Mouse (Mus musculus): ENCODE measurements around the gene Glyatl3. TPM values are rescaled to one million over a fixed set of nuclear protein-coding genes. Genes with fewer than 3 reads are reported as not detected.

The Glyatl3 gene
- polyA plus RNA-seq (2015; fragmentation: Nextera tagmentation; extraction: Ambion mirVana), result not detected in 2 replicates

DNA sequence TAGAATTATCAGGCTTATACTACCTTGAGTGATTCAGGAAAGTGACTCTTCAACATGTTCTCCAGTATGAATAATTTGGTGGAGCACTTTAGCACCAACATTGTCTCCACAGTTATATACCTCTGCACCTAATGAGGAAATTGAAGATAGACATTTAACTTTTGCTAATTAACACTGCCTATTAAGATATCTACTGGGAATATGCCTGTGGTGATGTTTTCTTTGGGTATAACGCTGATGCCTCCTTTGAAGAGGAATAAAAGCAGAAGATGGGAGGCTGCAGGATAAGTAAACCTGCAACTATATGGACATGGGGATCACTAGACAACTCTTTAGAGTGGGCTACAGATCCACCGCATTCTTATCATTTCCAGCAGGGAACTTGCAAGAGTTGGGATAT, at the start of gene Glyatl3:
Glyatl3 (minus strand) TSS at position 101 of the 400 bp plus-strand sequence.

DNA sequence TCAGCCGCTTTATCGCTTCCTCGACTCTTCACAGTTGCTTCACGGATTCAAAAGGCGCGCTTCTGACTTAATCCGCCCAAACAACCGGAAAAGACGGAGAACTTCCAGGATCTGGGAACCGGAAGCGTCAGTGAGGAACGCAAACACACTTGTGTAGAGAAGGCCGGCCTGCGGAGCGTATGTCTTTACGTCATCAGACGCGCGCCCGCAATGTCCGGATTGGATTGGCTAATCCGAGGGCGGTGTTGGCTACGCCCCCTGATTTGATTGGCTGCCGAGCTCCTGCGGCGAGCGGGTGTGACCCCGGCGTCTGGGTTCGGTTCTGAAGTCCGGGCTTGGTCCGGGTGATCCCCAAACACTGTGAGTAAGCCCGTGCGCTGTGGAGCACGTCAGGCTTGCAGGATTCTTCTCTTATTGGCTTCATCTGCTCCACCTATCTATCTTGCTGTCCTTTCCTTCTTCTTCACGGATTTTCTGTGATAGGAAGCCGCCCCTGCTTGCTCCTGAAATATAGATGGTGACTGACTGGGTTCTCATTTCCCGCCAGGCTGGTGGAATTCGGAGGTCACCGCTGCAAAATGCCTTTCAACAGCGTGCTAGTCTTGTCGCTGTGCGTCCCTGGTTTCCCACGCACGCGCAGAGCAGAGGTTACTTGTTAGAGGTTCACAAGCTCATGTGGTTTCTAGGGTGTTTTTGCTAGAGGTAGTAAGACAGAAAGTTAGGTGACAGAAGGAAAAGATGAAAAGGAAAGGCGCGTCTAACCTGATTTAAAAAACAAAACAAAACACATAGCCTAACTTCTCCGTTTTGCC, 20.5 kb upstream of the Glyatl3 start, which contains the start of the genes Mut and Cenpq:
Mut (plus strand) TSS at position 266 of the 812 bp plus-strand sequence.
Cenpq (minus strand) TSS at position 628 of the 812 bp plus-strand sequence.

DNA sequence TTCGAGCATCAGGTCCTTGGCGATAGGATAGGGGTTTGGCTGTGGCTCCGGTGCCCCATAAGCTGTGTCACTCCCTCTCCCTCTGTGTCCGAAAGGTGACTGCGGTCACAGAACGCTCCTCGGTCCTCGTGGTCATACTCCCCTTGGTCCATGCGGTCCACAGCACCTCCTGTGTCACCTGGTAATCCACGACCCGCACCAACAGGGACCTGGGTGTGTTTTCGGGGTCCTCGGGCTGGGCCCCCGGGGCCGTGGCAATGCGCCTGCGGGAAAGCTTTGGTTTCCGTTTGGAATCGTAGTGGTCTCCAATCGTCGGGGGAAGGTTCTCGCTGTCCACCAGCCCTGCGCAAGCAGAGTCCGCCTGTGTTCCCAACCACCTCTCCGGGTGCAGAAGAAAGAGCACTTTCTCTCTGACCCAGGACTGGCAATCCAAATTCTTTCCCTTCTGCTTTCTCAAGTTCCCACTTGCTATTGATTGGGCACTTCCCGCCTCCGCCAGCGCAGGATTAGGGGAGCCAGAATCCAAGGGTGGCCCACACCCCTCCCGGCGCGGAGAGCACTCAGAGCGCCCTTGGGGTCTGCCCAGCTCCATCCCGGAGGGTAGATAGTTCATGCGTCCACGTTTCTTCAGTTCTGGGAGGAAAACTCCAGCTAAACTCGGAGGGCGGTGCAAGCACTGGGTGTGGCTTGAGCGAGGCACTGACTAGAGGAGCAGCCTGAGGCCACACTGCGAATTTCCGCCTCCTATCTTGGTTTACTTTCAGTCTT, 34.0 kb downstream of the Glyatl3 start, which contains the start of gene 9130008F23Rik:
9130008F23Rik (minus strand) TSS at position 636 of the 768 bp plus-strand sequence.

Other genes starting within 250 kb of the Glyatl3 start
- gene Esp1, start 187.2 kb downstream of the Glyatl3 start, polyA plus RNA-seq (2015; fragmentation: Nextera tagmentation; extraction: Ambion mirVana), result not detected in 2 replicates
- not detected in 2 replicates for gene Crisp2, start 107.3 kb downstream of the Glyatl3 start, polyA plus RNA-seq (2015; fragmentation: Nextera tagmentation; extraction: Ambion mirVana)
- 0.11 and 0.37 TPM in 2 replicates for gene Rhag, start 103.2 kb downstream of the Glyatl3 start, polyA plus RNA-seq (2015; fragmentation: Nextera tagmentation; extraction: Ambion mirVana)
- gene 9130008F23Rik, start 33.8 kb downstream of the Glyatl3 start, polyA plus RNA-seq (2015; fragmentation: Nextera tagmentation; extraction: Ambion mirVana), result 4.8 and 5.3 TPM in 2 replicates
- 23.4 and 26.7 TPM in 2 replicates for gene Mut, start 20.3 kb upstream of the Glyatl3 start, polyA plus RNA-seq (2015; fragmentation: Nextera tagmentation; extraction: Ambion mirVana)
- 9.8 and 13.4 TPM in 2 replicates for gene Cenpq, start 20.7 kb upstream of the Glyatl3 start, polyA plus RNA-seq (2015; fragmentation: Nextera tagmentation; extraction: Ambion mirVana)